In the genomic region with DNA sequence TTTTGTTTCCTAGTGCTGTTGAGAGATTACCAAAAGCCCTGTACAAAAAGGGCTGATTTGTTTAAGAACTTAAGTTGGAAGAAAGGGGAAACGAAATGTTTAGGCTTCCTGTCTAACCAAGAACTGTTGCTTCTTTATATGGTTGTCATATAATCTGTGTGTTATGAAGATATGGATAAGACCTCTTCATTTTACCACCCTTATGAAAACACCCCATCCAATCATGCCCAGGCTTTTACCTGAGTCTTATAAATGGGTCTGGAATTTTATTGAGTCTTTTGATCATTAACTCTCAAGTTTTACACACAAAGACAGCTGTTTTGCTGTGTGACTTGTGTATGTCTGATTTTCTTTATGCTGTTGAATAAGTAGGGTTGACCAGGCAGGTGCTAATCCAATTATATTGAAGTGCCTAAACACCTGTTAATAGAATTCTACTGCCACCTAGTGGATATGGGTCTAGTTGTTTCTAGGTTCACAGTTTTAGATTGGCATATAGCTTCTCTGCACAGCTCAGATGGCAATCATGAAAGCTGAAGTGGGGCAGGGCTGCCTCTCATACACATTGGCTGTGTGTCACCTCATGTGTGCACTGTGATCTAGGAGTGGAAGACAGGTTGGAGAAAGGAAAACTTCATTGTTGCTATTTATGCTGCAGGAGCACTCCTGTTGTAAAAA, we compare ENCODE assay signal across 8 mouse cellular contexts. TPM values are rescaled to one million over a fixed set of nuclear protein-coding genes. Genes with fewer than 3 reads are reported as not detected.
DNase-seq lines count a peak whose midpoint lies in the region; ATAC-seq and TF ChIP-seq lines count a peak whose summit lies in the region.

No protein-coding gene starts in this region.

- H3K4me2 ChIP-seq in heart, postnatal 0 days (ENCODE audit: low read depth, low read length): no peak overlapping the region
- no peak overlapping the region for H3K4me2 ChIP-seq in hindbrain, embryonic 16.5 days (ENCODE audit: low read length)
- no peak overlapping the region for H3K4me2 ChIP-seq in lung, postnatal 0 days (replicated peaks; ENCODE audit: low read depth, low read length)

- peaks cover 40% of the 10 kb centered on the region for H3K36me3 ChIP-seq in heart, postnatal 0 days (replicated peaks; ENCODE audit: control insufficient read depth, insufficient read depth, low read length)
- peaks cover 5% of the 10 kb centered on the region for H3K36me3 ChIP-seq in ES-Bruce4 (ENCODE audit: control insufficient read depth, insufficient read depth, low read length, poor library complexity, severe bottlenecking)
- H3K36me3 ChIP-seq in hindbrain, embryonic 16.5 days (ENCODE audit: control insufficient read depth, insufficient read depth, low read length): peaks cover 7% of the 10 kb centered on the region
- H3K36me3 ChIP-seq in lung, postnatal 0 days (ENCODE audit: insufficient read depth, low read length): peaks cover 12% of the 10 kb centered on the region
- H3K36me3 ChIP-seq in splenic B cell, adult 2 months (ENCODE audit: control insufficient read depth, insufficient read depth, low read length, poor library complexity, severe bottlenecking): peaks cover 5% of the 10 kb centered on the region; the same call in 1 of the 2 replicates

- WGBS in heart, postnatal 0 days: 70% methylated on average over 1 of the region's 1 CpGs
- 93% methylated on average over 1 of the region's 1 CpGs for WGBS in hindbrain, embryonic 16.5 days
- 61% methylated on average over 1 of the region's 1 CpGs for WGBS in lung, postnatal 0 days

- no peak overlapping the region for H3K9ac ChIP-seq in heart, postnatal 0 days (replicated peaks; ENCODE audit: low read depth, low read length)
- no peak overlapping the region for H3K9ac ChIP-seq in ES-Bruce4 (ENCODE audit: low read depth, poor library complexity, severe bottlenecking)
- no peak overlapping the region for H3K9ac ChIP-seq in hindbrain, embryonic 16.5 days (ENCODE audit: low read depth, low read length)
- H3K9ac ChIP-seq in lung, postnatal 0 days (replicated peaks; ENCODE audit: low read depth): no peak overlapping the region

- ATAC-seq in heart, postnatal 0 days (ENCODE audit: insufficient read depth, low read depth): peak; percentile 77
- ATAC-seq in hindbrain, embryonic 16.5 days: peak; percentile 66
- ATAC-seq in lung, postnatal 0 days: peak; percentile 78

- peak; percentile 77 for TF ChIP-seq CTCF in heart, postnatal 0 days (IDR thresholded peaks at IDR 0.05; ENCODE audit: low read depth)
- peak; percentile 23 for TF ChIP-seq CTCF in ES-Bruce4 (IDR thresholded peaks at IDR 0.05; ENCODE audit: low read depth, low read length)
- peak; percentile 82 for TF ChIP-seq CTCF in lung, postnatal 0 days (IDR thresholded peaks at IDR 0.05)

- no peak for TF ChIP-seq EP300 in heart, postnatal 0 days (IDR thresholded peaks at IDR 0.05; ENCODE audit: low read depth)
- no peak for TF ChIP-seq EP300 in ES-Bruce4 (IDR thresholded peaks at IDR 0.05; ENCODE audit: insufficient read depth, low read depth, low read length)
- peak; percentile 21; the same call in 1 of the 2 replicates for TF ChIP-seq EP300 in lung, postnatal 0 days (IDR thresholded peaks at IDR 0.05)

- H3K4me1 ChIP-seq in heart, postnatal 0 days (ENCODE audit: control insufficient read depth, insufficient read depth): no peaks in the 10 kb centered on the region; the same call in 1 of the 2 replicates
- no peaks in the 10 kb centered on the region for H3K4me1 ChIP-seq in ES-Bruce4 (ENCODE audit: control insufficient read depth, insufficient read depth, low read length)
- H3K4me1 ChIP-seq in hindbrain, embryonic 16.5 days (ENCODE audit: control insufficient read depth, insufficient read depth, low read depth, low read length): no peaks in the 10 kb centered on the region
- H3K4me1 ChIP-seq in lung, postnatal 0 days (ENCODE audit: insufficient read depth, low read depth, low read length): no peaks in the 10 kb centered on the region

- peak; percentile 73 for DNase-seq in heart, postnatal 0 days (ENCODE audit: low spot score)
- DNase-seq in heart, postnatal 25 days (ENCODE audit: low spot score): no peak
- DNase-seq in cerebellum, adult 9-11 months: peak; percentile 18
- DNase-seq in lung, postnatal 0 days (ENCODE audit: low spot score): peak; percentile 87
- peak; percentile 86 for DNase-seq in splenic B cell, adult 2 months (ENCODE audit: low read depth, low spot score)
- no peak for DNase-seq in spleen, postnatal 14 days (ENCODE audit: low spot score in 2 of 2)

- no peaks in the 10 kb centered on the region for H3K27me3 ChIP-seq in heart, postnatal 0 days (ENCODE audit: control insufficient read depth, insufficient read depth, low read length)
- H3K27me3 ChIP-seq in ES-Bruce4 (ENCODE audit: control insufficient read depth, insufficient read depth, low read length, poor library complexity, severe bottlenecking): no peaks in the 10 kb centered on the region
- no peaks in the 10 kb centered on the region for H3K27me3 ChIP-seq in hindbrain, embryonic 16.5 days (replicated peaks; ENCODE audit: control insufficient read depth, insufficient read depth, low read length)
- H3K27me3 ChIP-seq in lung, postnatal 0 days (replicated peaks; ENCODE audit: insufficient read depth, low read length): no peaks in the 10 kb centered on the region
- no peaks in the 10 kb centered on the region for H3K27me3 ChIP-seq in splenic B cell, adult 2 months (ENCODE audit: control insufficient read depth, insufficient read depth, low read length, poor library complexity, severe bottlenecking)

- no peak overlapping the region for H3K4me3 ChIP-seq in heart, postnatal 0 days (ENCODE audit: low read depth, low read length)
- no peak overlapping the region for H3K4me3 ChIP-seq in ES-Bruce4 (ENCODE audit: low read depth, low read length)
- no peak overlapping the region for H3K4me3 ChIP-seq in hindbrain, embryonic 16.5 days (ENCODE audit: low read length)
- no peak overlapping the region for H3K4me3 ChIP-seq in lung, postnatal 0 days (ENCODE audit: low read depth, low read length)

- H3K27ac ChIP-seq in heart, postnatal 0 days (ENCODE audit: low read depth): no peak overlapping the region
- H3K27ac ChIP-seq in ES-Bruce4 (ENCODE audit: insufficient read depth, low read length): no peak overlapping the region
- no peak overlapping the region for H3K27ac ChIP-seq in hindbrain, embryonic 16.5 days (ENCODE audit: low read depth, low read length)
- H3K27ac ChIP-seq in lung, postnatal 0 days (ENCODE audit: low read length): no peak overlapping the region

- no peak for TF ChIP-seq POLR2A in ES-Bruce4 (IDR thresholded peaks at IDR 0.05; ENCODE audit: insufficient read depth, low read length)

- no peaks in the 10 kb centered on the region for H3K9me3 ChIP-seq in heart, postnatal 0 days (replicated peaks; ENCODE audit: control insufficient read depth, low read length)
- H3K9me3 ChIP-seq in ES-Bruce4 (replicated peaks; ENCODE audit: control insufficient read depth, insufficient read depth, low read length, poor library complexity, severe bottlenecking): no peaks in the 10 kb centered on the region
- no peaks in the 10 kb centered on the region for H3K9me3 ChIP-seq in hindbrain, embryonic 16.5 days (ENCODE audit: control insufficient read depth, low read length)
- no peaks in the 10 kb centered on the region for H3K9me3 ChIP-seq in lung, postnatal 0 days (ENCODE audit: low read length)

- intact Hi-C loops in heart, postnatal 25 days (cut with DNase I): loop anchor here (1.0 to 5.0 kb wide), 2 partner anchors 52 to 142 kb away; no protein-coding TSS in a partner anchor

RNA-seq across cellular contexts. Expression of a gene that starts 57.4 kb away (rescaled TPM):
- total RNA-seq in heart, postnatal 0 days (2014; rRNA removed; ENCODE audit: low replicate concordance): 115 and 126 TPM in 2 replicates
- polyA plus RNA-seq in heart, postnatal 0 days (2015; fragmentation: Nextera tagmentation; extraction: Ambion mirVana): 215 and 224 TPM in 2 replicates
- 100 to 1,000 TPM; 108 to 115 TPM for total RNA-seq in heart, postnatal 25 days (2021)
- 187 and 193 TPM in 2 replicates for polyA plus RNA-seq in ES-Bruce4 (2011; ENCODE audit: insufficient read depth, insufficient read length, low read depth, missing spikeins)
- 247 and 264 TPM in 2 replicates for polyA plus RNA-seq in hindbrain, embryonic 16.5 days (2015; fragmentation: Nextera tagmentation; extraction: Ambion mirVana)
- polyA plus RNA-seq in lung, postnatal 0 days (2015; fragmentation: Nextera tagmentation; extraction: Ambion mirVana): 237 and 274 TPM in 2 replicates

Comparison
In these comparisons a context has a peak if more than half of its experiments do, and no peak if none do; other contexts are left out.
1. DNase-seq: peak in heart, postnatal 0 days (single experiment), cerebellum, adult 9-11 months (single experiment), lung, postnatal 0 days (single experiment) and splenic B cell, adult 2 months (single experiment); none in heart, postnatal 25 days (single experiment) and spleen, postnatal 14 days (0 of 2).
2. CTCF ChIP-seq: peak in every context shown above with its lines; median percentile 82 in lung, postnatal 0 days; 77 in heart, postnatal 0 days; 23 in ES-Bruce4.
3. Peak in every context shown above with its lines, with median percentiles within 50 percentile points of each other: ATAC-seq.